In the genomic region with DNA sequence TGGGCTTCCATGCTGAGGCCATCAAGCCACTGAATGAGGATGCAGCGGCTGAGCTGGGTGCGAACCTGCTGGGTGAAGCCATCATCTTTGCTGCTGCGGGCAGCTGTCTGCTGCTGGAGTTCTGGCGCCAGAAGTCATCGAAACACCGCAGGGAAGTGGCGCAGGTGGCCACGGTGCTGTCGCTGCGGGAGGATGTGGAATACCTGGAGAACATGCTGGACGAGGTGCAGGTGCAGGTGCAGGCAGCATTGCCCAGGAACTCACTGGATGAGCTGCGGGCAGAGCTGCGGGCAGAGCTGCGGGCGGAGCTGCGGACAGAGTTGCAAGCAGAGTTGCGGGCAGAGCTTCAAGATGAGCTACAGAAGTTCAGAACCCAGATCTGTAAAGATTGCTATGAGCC, we compare ENCODE assay signal across 1 mouse cellular context.
TF ChIP-seq lines count a peak whose summit lies in the region.

No protein-coding gene starts in this region.

TF ChIP-seq in myocyte, 11 proteins besides CTCF, POLR2A, EP300 and RAD21 (continued from another document):
- peak; percentile 79 for TF ChIP-seq POLR2AphosphoS2 (IDR thresholded peaks at IDR 0.05; ENCODE audit: insufficient read length, low read depth)
- TF ChIP-seq E2F4 (IDR thresholded peaks at IDR 0.05; ENCODE audit: insufficient read depth): no peak
